In genomic region chr15:88651019-88651418, GRCm38 (mm10) we compare ENCODE assay signal across 8 mouse cellular contexts. TPM values are rescaled to one million over a fixed set of nuclear protein-coding genes. Genes with fewer than 3 reads are reported as not detected.
DNase-seq lines count a peak whose midpoint lies in the region; TF ChIP-seq lines count a peak whose summit lies in the region.

No protein-coding gene starts in this region.

- H3K36me3 ChIP-seq in C2C12 (ENCODE audit: control insufficient read depth, insufficient read depth) = no peaks in the 10 kb centered on the region

- no peak overlapping the region for H3ac ChIP-seq in C2C12 (ENCODE audit: control insufficient read depth, insufficient read length, low read depth)

- no peak overlapping the region for H3K4me3 ChIP-seq in C2C12 (ENCODE audit: insufficient read depth, poor library complexity, severe bottlenecking)

- H3K79me3 ChIP-seq in C2C12 (ENCODE audit: low read depth) = no peaks in the 10 kb centered on the region

- peak; percentile 7 for DNase-seq in T-cell, adult 2 months (ENCODE audit: low spot score)
- peak; percentile 93 to 96 for DNase-seq in cerebellum, postnatal 10 days
- DNase-seq in frontal cortex, postnatal 25 days (ENCODE audit: low spot score in 2 of 2) = peak; percentile 72 to 74
- DNase-seq in kidney, postnatal 36 days = peak; percentile 32 to 82
- DNase-seq in lung, adult 18-20 months = peak; percentile 31 to 32
- DNase-seq in retina, adult 2 months (ENCODE audit: low read depth, low spot score) = peak; percentile 23
- DNase-seq in urinary bladder, postnatal 14 days (ENCODE audit: low spot score) = peak; percentile 47

- H3K79me2 ChIP-seq in C2C12 (ENCODE audit: control insufficient read depth, insufficient read depth) = no peaks in the 10 kb centered on the region

- TF ChIP-seq CTCF in C2C12 (IDR thresholded peaks at IDR 0.05; ENCODE audit: control insufficient read depth, insufficient read depth, insufficient read length) = peak; percentile 88

- peaks cover 22% of the 10 kb centered on the region for H3K27me3 ChIP-seq in C2C12 (ENCODE audit: control insufficient read depth, insufficient read depth, insufficient read length)

TF ChIP-seq in C2C12, 6 proteins besides CTCF, POLR2A, EP300 and RAD21:
- TF ChIP-seq MAX (IDR thresholded peaks at IDR 0.05) (no peak), FOSL1 (IDR thresholded peaks at IDR 0.05; ENCODE audit: insufficient read depth, low read length, poor library complexity, severe bottlenecking) (no peak)
TF ChIP-seq in C2C12: peak in this region for 0.

RNA-seq across cellular contexts. Expression of gene Zdhhc25, which starts 50.9 kb away (rescaled TPM):
- 0.51 TPM for polyA plus RNA-seq in C2C12 (2012; fragmentation: generic; extraction: Trizol)

Comparison
In these comparisons a context has a peak if more than half of its experiments do, and no peak if none do; other contexts are left out.
1. DNase-seq: peak in every context shown above with its lines; median percentile 94 in cerebellum, postnatal 10 days; 73 in frontal cortex, postnatal 25 days; 57 in kidney, postnatal 36 days; 47 in urinary bladder, postnatal 14 days; 32 in lung, adult 18-20 months; 23 in retina, adult 2 months; 7 in T-cell, adult 2 months.